Mouse (Mus musculus) gastrocnemius, adult 2 months (tissue): ENCODE results near the gene Vegfd. TPM values are rescaled to one million over a fixed set of nuclear protein-coding genes. Genes with fewer than 3 reads are reported as not detected.
A peak's percentile ranks its signal among the peaks of the same experiment; 100 is the strongest.

Experiments
- DNase-seq: peaks from one replicate; pipeline ENCODE4 v3.0.0; 2022
- H3K27ac ChIP-seq: fragments of 200-600 bp; 2 replicates; pipeline ENCODE4 v1.8.1; 2022; ENCODE audit warnings: mild to moderate bottlenecking
- H3K4me3 ChIP-seq: fragments of 200-600 bp; 2 replicates; pipeline ENCODE4 v1.8.1; 2022; ENCODE audit warnings: mild to moderate bottlenecking, moderate library complexity
- CTCF ChIP-seq: fragments of 200-600 bp; IDR thresholded peaks from 2 replicates; pipeline ENCODE4 v1.8.1; 2022; ENCODE audit warnings: antibody characterized with exemption, mild to moderate bottlenecking, moderate library complexity
- intact Hi-C: fragments of 180-260 bp; cut with DNase I; formaldehyde crosslinking; loops from one replicate; pipeline ENCODE4 v1.15.1; 2025
- total RNA-seq, 2 experiments: library from RNA; stranded (reverse); gene quantifications; 2 replicates each; pipeline ENCODE4 v1.2.3; 2021

Gene Vegfd
- total RNA-seq, 2 experiments from 2014 or later: 2.6 to 2.7 TPM

DNA sequence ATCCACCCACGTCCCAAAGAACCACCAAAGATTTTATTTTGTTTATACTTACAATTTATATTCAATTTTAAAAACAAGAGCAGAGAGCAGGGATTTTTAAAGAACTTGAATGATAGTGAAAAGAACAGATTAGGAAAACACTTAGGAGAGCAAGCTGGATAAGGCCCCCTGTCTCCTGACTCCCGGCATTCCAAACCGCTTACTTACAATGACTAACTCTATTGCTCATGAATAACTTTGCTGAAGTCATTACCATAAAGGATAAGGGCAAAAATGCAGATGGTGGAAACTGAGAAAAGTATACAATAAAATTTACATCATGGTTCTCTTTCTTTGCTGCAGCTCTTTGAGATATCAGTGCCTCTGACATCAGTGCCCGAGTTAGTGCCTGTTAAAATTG, 20.9 kb downstream of the Vegfd start:
- intact Hi-C loops: no loop called here
- H3K27ac ChIP-seq: no peak overlapping the region
- no peak overlapping the region for H3K4me3 ChIP-seq
- no peak for DNase-seq
- TF ChIP-seq CTCF: no peak

DNA sequence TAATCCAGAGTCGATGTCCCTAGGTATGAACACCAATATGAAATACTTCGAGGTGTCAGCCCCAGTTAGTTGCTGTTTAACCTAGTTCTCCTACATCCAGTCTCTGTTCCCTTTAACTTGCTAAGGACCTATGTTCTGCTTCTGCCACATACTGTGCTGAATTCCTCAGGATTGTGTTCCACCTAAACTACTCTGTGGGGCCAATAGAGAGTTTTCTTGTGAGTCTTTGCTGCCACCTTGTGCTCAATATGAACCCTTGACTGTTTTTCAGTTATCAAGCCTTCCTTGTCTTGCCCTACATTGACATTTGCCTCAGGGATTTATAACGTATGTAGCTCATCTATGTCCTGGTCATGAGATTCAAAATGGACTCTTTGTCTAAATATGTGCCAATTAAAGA, 25.3 kb downstream of the Vegfd start:
- no peak overlapping the region for H3K4me3 ChIP-seq
- TF ChIP-seq CTCF: peak; percentile 64
- H3K27ac ChIP-seq: no peak overlapping the region
- intact Hi-C loops: loop anchor here (2.0 kb wide), 1 partner anchor 214 kb away; no protein-coding TSS in a partner anchor
- DNase-seq: no peak

DNA sequence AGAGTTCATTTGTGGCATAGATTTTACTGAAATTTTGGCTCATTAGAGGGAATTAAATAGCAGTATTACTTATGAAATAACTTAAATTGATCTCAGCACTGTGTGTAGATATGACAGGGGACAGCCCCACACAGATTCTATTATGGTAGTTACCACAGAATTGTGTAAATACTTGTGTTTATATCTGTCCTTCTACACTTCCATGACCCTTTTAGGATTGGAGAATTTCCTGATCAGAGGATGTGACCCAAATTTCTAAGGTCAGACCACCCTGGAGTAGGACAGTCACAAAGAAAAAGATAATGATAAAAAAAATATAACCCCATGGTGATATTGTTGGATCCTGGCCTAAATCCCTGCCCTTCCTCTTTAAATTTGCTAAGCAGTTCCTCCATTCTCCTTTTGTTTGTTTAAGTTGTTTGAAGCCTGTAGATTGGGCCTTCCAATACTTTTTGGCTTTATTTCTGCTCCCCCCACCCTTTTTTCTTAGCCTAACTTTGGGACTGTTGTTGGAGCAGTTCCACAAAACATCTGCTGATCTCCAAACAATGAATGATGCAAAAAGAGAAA, 32.0 kb downstream of the Vegfd start:
- H3K4me3 ChIP-seq: no peak overlapping the region
- intact Hi-C loops: no loop called here
- DNase-seq: no peak
- H3K27ac ChIP-seq: no peak overlapping the region
- TF ChIP-seq CTCF: no peak

DNA sequence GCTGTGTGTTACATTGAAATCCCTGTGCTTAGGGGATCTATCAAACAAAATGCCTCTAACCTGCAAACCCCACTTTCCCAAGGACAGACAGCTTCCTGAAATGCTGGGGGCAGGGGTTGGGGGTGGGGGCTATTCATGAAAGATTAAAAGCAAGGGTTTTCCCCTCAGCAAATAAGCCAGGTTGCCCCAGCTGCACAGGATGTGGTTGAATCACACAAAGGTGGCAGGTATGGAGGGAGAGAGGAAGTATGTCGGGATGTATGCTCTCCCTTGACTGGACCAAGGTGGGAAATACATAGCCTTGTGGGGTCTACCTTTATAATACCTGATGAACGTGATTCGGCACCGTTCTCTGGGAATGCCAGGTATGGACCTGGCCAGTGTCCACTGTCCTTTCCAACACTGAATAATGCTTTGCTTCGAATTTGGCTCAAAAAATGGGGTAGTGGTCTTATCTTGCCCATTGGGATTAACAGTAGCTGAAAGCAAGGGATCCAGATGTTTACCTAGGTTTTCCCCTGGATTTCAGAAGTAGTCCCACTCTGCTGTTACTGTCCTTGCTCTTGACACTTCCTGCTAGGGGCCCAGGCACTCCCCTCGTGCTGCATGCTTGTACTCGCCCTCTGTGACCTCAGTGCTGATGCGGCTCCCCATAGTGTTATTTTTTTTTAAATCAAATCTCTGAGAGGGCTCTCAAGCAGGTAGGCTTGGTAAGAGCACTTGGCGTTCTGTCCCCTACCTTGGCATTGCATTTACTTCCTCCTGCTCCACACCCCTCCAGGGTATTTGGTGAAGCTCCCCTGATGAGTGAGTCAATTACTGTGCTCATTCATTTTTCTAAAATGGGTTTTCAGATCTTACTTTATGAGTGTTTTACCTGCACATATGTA, 33.2 kb downstream of the Vegfd start:
- DNase-seq: no peak
- no peak for TF ChIP-seq CTCF
- intact Hi-C loops: no loop called here
- Histone ChIP-seq H3K4me3 (no peak overlapping the region), H3K27ac (no peak overlapping the region)

DNA sequence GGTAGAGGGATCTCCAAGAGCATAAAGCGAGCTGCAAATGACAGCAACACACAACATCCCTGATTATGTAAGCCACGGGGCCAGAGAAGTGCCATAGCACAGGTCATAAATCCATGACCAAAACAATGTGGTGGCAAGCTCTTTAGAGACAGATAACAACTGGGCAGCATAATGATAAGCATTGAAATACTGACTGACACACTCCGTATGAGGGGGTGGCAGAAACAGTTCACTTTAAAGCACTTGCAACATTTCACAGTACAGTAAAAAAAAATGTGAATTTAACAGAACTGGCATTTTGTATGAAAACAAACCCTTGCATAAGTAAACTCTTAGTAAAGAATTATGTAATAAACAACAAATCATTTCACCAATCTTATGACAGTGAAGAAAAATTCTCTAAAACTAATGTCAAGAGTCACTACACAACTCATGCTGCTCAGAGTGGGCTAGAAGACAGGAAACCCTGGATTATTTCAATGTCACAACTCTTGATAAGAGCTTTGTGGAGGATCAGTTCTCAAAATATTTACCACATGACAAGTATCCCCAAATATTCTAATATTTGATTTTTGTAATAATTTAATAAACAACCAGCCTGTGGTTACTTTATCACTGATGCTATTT, 35.2 kb downstream of the Vegfd start:
- no peak for TF ChIP-seq CTCF
- DNase-seq: no peak
- Histone ChIP-seq H3K4me3 (no peak overlapping the region), H3K27ac (no peak overlapping the region)
- intact Hi-C loops: no loop called here

DNA sequence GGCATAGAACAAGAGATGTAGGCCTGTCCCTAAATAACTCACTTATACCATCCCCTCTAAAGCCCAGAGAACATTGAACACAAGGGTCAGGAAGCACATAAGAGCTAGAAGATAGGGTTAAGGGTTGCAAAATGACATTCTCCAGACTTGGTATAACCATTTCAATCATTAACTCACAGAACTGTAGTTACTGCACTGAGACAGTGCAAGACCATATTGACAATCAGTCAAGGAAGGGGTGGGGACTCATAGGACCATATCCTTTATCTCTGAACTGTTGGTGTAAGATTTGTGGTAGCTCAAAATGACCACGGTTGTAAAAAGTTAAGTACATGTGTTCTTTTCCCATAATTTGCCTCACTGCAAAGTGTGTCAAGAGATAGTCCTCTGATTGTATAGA, 37.4 kb downstream of the Vegfd start:
- TF ChIP-seq CTCF: no peak
- no peak overlapping the region for H3K4me3 ChIP-seq
- intact Hi-C loops: no loop called here

DNA sequence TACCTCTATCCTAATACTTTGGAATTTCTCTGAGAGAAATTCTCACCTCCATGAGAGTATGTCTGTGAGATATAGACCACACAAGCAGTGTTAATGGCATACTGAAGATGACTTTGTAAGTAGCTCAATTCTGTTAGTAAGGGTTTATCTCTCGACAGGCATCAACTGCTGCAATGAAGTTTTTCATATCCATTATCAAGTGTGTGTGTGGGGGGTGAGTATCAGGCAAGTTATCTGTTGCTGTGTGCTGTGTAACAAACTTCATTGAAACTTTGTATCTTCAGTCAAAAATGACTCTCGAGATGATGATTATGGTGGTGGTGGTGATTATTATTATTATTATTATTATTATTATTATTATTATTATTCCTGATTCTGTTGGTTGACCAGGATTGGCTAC, 43.6 kb downstream of the Vegfd start:
- no peak for DNase-seq
- no peak for TF ChIP-seq CTCF

More for the DNA sequence above, 37.4 kb downstream of the Vegfd start:
- no peak overlapping the region for H3K27ac ChIP-seq
- DNase-seq: no peak

DNA sequence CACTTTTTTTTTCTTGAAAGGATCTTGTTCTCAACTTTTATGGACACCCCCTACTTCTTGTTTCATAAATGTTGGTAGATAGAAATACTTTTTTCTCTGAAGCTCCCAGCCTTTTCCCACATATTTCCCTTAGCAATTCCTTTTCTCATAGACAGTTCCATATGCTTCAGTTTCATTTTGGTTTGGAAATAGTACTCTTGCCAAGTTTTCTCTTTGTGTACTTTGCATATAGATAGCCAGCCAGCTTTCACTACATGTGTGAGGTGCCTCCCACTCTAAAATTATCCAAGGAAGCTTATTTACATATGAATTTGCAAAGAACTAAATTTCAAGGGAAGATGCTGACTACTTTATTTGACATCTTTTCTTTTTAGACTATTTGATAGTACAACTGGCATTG, 44.8 kb downstream of the Vegfd start:
- Histone ChIP-seq H3K4me3 (no peak overlapping the region), H3K27ac (no peak overlapping the region)
- no peak for TF ChIP-seq CTCF
- no peak for DNase-seq
- intact Hi-C loops: loop anchor here (2.0 kb wide), 1 partner anchor 343 kb away; no protein-coding TSS in a partner anchor

More for the DNA sequence above, 43.6 kb downstream of the Vegfd start:
- intact Hi-C loops: no loop called here
- H3K4me3 ChIP-seq: no peak overlapping the region
- H3K27ac ChIP-seq: no peak overlapping the region

DNA sequence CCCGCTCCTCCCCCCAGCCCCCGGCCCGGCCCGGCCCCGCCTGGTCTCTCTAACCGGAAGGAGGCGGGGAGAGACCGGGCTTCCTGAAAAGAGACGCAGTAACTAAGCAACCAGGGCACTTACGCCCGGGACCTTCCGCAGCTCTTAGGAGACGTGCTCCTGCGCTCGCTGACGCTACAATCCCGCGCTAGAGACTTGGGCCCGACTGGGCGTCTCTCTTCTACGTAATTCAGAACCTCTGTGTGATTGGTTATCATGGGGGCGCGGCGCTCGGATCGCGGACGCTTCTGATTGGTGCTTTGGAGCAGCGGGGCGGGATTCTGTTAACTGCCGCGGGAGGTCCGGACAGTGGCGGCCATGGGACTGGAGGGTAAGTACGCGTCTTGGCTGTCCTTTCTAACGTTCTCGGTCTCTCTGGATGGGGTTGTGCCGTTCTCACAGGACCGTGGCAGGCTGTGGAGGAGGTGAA, 46.3 kb downstream of the Vegfd start, which contains the start of gene Piga:
Gene Piga, plus strand, starts transcription at position 317 of the 469 bp plus-strand sequence.
- peak within 1 kb of the TSS; percentile 83 for H3K4me3 ChIP-seq

DNA sequence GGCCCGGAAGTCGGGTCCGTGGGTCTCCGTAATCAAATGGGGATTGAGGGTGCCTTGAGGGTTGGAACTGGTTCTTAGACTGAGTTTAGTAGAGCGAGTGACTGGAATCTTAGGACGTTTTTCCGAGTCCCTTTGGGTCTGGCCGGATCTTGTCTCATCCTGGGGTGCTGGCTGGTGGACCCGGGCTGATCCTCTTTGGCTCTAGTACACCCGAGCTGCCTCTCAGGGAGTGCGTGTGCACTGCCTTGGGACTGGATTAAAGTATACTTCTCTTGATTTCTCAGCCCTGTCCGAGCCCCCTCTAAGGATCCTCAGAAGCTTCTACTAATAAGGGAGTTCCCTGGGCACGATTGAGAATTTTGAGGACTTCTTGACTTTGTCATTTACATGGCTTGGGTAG, 46.8 kb downstream of the Vegfd start:
- intact Hi-C loops: loop anchor here (2.0 kb wide), 1 partner anchor 345 kb away; no protein-coding TSS in a partner anchor
- DNase-seq: no peak
- Histone ChIP-seq H3K4me3 (peak overlapping the region; percentile 83), H3K27ac (peak overlapping the region; percentile 91)
- TF ChIP-seq CTCF: no peak

More for the DNA sequence above, 46.3 kb downstream of the Vegfd start, which contains the start of gene Piga:
- peak within 1 kb of the TSS; percentile 91 for H3K27ac ChIP-seq
- DNase-seq: peak; percentile 93
- intact Hi-C loops: loop anchor here (2.0 kb wide), 1 partner anchor 345 kb away; no protein-coding TSS in a partner anchor
- TF ChIP-seq CTCF: no peak

DNA sequence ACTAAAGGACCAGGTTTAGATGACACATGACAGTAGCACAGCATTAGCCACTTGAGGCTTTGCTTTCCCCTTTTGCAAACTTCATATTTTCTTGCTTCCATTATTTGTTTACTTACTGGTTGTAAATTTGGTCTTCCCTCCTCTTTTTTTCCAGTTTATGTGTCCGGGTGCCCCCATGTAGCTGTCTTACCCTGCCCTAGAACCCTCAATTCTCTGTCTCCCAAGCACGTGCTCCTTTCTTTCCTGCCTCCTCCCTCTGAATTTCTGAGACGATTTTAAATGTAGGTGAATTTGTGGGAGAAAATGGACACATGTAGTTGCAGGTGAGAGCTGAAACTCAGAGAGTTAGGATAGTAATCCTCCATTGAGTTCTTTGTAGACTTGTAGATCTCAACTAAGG, 47.3 kb downstream of the Vegfd start:
- H3K27ac ChIP-seq: no peak overlapping the region
- no peak for TF ChIP-seq CTCF
- no peak for DNase-seq
- intact Hi-C loops: no loop called here
- peak overlapping the region; percentile 83 for H3K4me3 ChIP-seq

DNA sequence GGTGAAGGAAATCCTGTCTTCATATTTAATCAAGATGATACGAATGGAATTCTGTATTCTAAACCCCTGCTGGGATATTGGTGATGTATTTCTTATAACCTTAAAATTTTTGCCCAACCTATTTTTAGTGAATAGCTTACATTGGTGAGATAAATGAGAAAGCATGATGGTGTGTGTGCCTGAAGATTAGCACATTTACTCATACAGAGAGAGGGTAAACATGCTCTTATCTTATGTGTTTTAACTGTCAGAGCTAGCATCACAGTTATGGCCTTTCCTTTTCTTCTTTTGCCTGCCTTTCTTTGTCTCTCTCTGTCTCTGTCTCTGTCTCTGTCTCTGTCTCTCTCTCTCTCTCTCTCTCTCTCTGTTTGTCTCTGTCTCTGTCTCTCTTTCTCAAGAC, 51.6 kb downstream of the Vegfd start:
- intact Hi-C loops: no loop called here

DNA sequence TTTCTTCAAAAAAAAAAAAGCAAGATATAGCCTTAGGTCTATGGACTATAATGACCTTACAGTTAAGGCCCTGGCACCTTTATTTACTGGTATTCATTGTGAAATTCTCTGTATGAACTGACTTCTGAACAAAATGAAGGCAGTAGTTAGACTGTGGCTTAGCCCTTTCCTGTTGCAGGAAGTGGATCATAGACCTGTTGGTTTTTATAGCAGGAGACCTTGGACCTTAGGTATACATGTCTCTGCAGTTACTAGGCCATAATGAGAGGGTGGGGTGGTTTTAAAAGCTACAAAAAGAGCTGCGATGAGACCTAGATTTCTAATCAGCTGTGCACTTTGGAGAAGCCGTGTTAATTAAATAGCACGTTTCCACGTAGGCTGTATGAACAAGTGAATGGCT, 54.1 kb downstream of the Vegfd start:
- intact Hi-C loops: no loop called here
- H3K4me3 ChIP-seq: no peak overlapping the region
- TF ChIP-seq CTCF: no peak
- no peak for DNase-seq
- no peak overlapping the region for H3K27ac ChIP-seq

More for the DNA sequence above, 51.6 kb downstream of the Vegfd start:
- no peak overlapping the region for H3K27ac ChIP-seq
- no peak for DNase-seq
- H3K4me3 ChIP-seq: no peak overlapping the region
- no peak for TF ChIP-seq CTCF
